In the genomic region with DNA sequence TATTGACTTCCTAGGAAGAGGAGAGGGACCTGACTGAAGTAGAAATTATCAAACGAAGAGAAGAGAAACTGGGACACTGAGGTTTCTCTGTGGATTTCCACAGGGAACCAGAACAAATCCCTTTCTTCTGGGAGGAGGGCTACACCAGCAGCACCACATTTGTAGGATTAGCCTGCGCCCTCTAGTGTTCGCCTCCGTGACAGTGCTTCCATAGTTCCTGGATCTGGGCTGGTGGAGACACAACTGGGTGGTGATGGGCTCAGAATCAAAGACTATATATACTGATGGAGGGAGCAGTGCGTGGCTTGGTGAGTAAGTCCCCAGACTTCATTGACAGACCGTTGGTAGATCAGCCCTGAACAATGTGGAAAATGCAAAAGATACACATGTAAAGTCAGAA, we compare ENCODE assay signal across 9 mouse cellular contexts.
DNase-seq lines count a peak whose midpoint lies in the region; ATAC-seq lines count a peak whose summit lies in the region.
"Had no signal": no experiment of that assay in that cellular context is flagged by ENCODE, and none has a peak within 500 bp of the region (broad histone marks: within the 10 kb centered on the region; RNA-seq: fewer than 3 reads in every experiment).

No protein-coding gene starts in this region.

- H3K9me3 ChIP-seq in kidney, embryonic 15.5 days (replicated peaks): no peaks in the 10 kb centered on the region
- H3K9me3 ChIP-seq in neural tube, embryonic 12.5 days: no peaks in the 10 kb centered on the region
- H3K9me3 ChIP-seq: G1E had no signal

- peaks cover 12% of the 10 kb centered on the region; the same call in 1 of the 2 replicates for H3K4me1 ChIP-seq in kidney, embryonic 15.5 days
- H3K4me1 ChIP-seq in neural tube, embryonic 12.5 days: peaks cover 7% of the 10 kb centered on the region; the same call in 1 of the 2 replicates

- H3K4me3 ChIP-seq in kidney, embryonic 15.5 days (replicated peaks): no peak overlapping the region
- no peak overlapping the region for H3K4me3 ChIP-seq in neural tube, embryonic 12.5 days

- H3K27ac ChIP-seq in kidney, embryonic 15.5 days: no peak overlapping the region
- H3K27ac ChIP-seq in neural tube, embryonic 12.5 days: no peak overlapping the region

- DNase-seq in kidney, adult 11 months: peak; percentile 56
- DNase-seq in cerebellum, postnatal 14 days: peak; percentile 89 to 90
- DNase-seq in frontal cortex, postnatal 36 days (ENCODE audit: low spot score in 2 of 2): peak; percentile 66 to 83
- peak; percentile 79 for DNase-seq in kidney, adult 18-20 months
- DNase-seq in left cerebral cortex, postnatal 36 days (ENCODE audit: low spot score in 2 of 2): peak; percentile 66 to 74
- DNase-seq in thymus, postnatal 0 days (ENCODE audit: low spot score): peak; percentile 6

- H3K36me3 ChIP-seq in kidney, embryonic 15.5 days: no peaks in the 10 kb centered on the region
- no peaks in the 10 kb centered on the region for H3K36me3 ChIP-seq in neural tube, embryonic 12.5 days
- H3K36me3 ChIP-seq: G1E had no signal

- no peaks in the 10 kb centered on the region for H3K27me3 ChIP-seq in kidney, embryonic 15.5 days
- H3K27me3 ChIP-seq in neural tube, embryonic 12.5 days (replicated peaks): no peaks in the 10 kb centered on the region

- intact Hi-C loops in left cerebral cortex, postnatal 36 days (cut with DNase I): loop anchor here (2.0 to 10.0 kb wide), 3 partner anchors 191 to 433 kb away; no protein-coding TSS in a partner anchor

- no peak overlapping the region for H3K9ac ChIP-seq in kidney, embryonic 15.5 days
- H3K9ac ChIP-seq in neural tube, embryonic 12.5 days: no peak overlapping the region

- 23% methylated on average over 6 of the region's 6 CpGs for WGBS in kidney, embryonic 15.5 days
- 26% methylated on average over 6 of the region's 6 CpGs for WGBS in neural tube, embryonic 12.5 days

- H3K4me2 ChIP-seq in kidney, embryonic 15.5 days: no peak overlapping the region
- H3K4me2 ChIP-seq in neural tube, embryonic 12.5 days (replicated peaks): no peak overlapping the region

- ATAC-seq in kidney, embryonic 15.5 days (replicated peaks; ENCODE audit: low FRiP score): no peak
- ATAC-seq in neural tube, embryonic 12.5 days (ENCODE audit: low FRiP score, low read depth): peak; percentile 21; the same call in 1 of the 2 replicates

Comparison
In these comparisons a context has a peak if more than half of its experiments do, and no peak if none do; other contexts are left out.
1. DNase-seq: peak in every context shown above with its lines; median percentile 90 in cerebellum, postnatal 14 days; 79 in kidney, adult 18-20 months; 74 in frontal cortex, postnatal 36 days; 70 in left cerebral cortex, postnatal 36 days; 56 in kidney, adult 11 months; 6 in thymus, postnatal 0 days.